Mouse (Mus musculus): ENCODE measurements around the gene Tgm2. TPM values are rescaled to one million over a fixed set of nuclear protein-coding genes. Genes with fewer than 3 reads are reported as not detected.

Gene Tgm2
- polyA plus RNA-seq, 1 experiment from 2014 or later: 2.2 TPM

DNA sequence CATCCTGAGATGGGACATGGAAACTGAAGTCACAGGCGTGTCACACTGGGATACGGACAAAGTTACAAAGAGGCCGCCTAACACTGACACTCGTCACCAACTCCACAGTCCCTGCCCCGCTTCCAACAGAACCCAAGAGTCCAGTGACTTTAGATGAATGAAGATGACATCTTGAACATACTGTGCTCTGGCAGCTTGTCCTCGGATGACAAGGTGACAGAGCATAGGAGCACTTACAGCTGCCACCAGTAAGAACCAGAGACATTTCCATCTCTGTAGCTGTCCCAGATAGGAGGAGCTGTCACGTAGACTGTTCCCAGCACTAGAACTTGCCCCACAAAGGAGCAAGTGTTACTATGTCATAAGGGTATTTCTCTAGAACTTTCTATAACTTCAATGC is 18.4 kb downstream of the Tgm2 start:
- Histone ChIP-seq H3K36me3 (replicated peaks; ENCODE audit: control insufficient read depth, insufficient read depth, low read depth, low read length) (no peaks in the 10 kb centered on the region), H3K4me3 (ENCODE audit: low read depth, low read length) (no peak overlapping the region), H3K9ac (replicated peaks; ENCODE audit: low read length) (no peak overlapping the region), H3K27ac (replicated peaks; ENCODE audit: low read depth, low read length) (no peak overlapping the region), H3K9me3 (replicated peaks; ENCODE audit: control insufficient read depth, low read length) (no peaks in the 10 kb centered on the region), H3K27me3 (ENCODE audit: control insufficient read depth, insufficient read depth, low read length) (no peaks in the 10 kb centered on the region), H3K4me1 (ENCODE audit: control insufficient read depth, insufficient read depth, low read length) (peaks cover 6% of the 10 kb centered on the region; the same call in 1 of the 2 replicates), H3K4me2 (ENCODE audit: low read depth, low read length) (no peak overlapping the region)
- 87% methylated on average over 7 of the region's 7 CpGs for WGBS
- no peak for ATAC-seq (replicated peaks; ENCODE audit: insufficient number of reproducible peaks, low FRiP score, low TSS enrichment, low read depth)
- no peak for DNase-seq (ENCODE audit: low spot score)

DNA sequence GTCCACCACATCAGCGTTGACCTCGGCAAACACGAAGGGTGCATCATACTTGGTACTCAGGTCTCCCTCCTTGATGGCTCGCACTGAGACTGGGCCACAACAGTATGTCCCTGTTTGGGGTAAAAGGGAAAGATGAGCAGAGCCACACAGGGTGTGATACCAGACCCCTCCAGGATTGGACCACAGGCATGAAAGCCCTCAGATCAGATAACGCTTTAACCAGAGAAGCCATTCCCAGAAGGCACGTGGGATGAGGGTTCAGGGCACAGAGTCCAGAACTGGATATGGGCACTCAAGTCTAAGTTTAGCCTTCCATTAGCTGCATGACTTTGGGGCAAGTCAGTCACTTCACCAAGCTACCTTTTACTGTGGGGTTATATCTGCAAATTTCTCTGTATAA is 19.0 kb downstream of the Tgm2 start:
- WGBS: 85% methylated on average over 6 of the region's 6 CpGs
- Histone ChIP-seq H3K9me3 (replicated peaks; ENCODE audit: control insufficient read depth, low read length) (no peaks in the 10 kb centered on the region), H3K27ac (replicated peaks; ENCODE audit: low read depth, low read length) (no peak overlapping the region), H3K4me3 (ENCODE audit: low read depth, low read length) (no peak overlapping the region), H3K9ac (replicated peaks; ENCODE audit: low read length) (no peak overlapping the region), H3K4me2 (ENCODE audit: low read depth, low read length) (no peak overlapping the region), H3K27me3 (ENCODE audit: control insufficient read depth, insufficient read depth, low read length) (no peaks in the 10 kb centered on the region), H3K4me1 (ENCODE audit: control insufficient read depth, insufficient read depth, low read length) (peaks cover 6% of the 10 kb centered on the region; the same call in 1 of the 2 replicates), H3K36me3 (replicated peaks; ENCODE audit: control insufficient read depth, insufficient read depth, low read depth, low read length) (no peaks in the 10 kb centered on the region)
- DNase-seq (ENCODE audit: low spot score) (no peak), ATAC-seq (replicated peaks; ENCODE audit: insufficient number of reproducible peaks, low FRiP score, low TSS enrichment, low read depth) (no peak)

- Histone ChIP-seq H3K36me3 (replicated peaks; ENCODE audit: control insufficient read depth, insufficient read depth, low read depth, low read length) (no peaks in the 10 kb centered on the region), H3K4me2 (ENCODE audit: low read depth, low read length) (no peak overlapping the region), H3K9me3 (replicated peaks; ENCODE audit: control insufficient read depth, low read length) (no peaks in the 10 kb centered on the region), H3K4me1 (ENCODE audit: control insufficient read depth, insufficient read depth, low read length) (no peaks in the 10 kb centered on the region), H3K27ac (replicated peaks; ENCODE audit: low read depth, low read length) (no peak overlapping the region), H3K4me3 (ENCODE audit: low read depth, low read length) (no peak overlapping the region), H3K9ac (replicated peaks; ENCODE audit: low read length) (no peak overlapping the region), H3K27me3 (ENCODE audit: control insufficient read depth, insufficient read depth, low read length) (no peaks in the 10 kb centered on the region)
- no peak for DNase-seq (ENCODE audit: low spot score)
- no peak for ATAC-seq (replicated peaks; ENCODE audit: insufficient number of reproducible peaks, low FRiP score, low TSS enrichment, low read depth)
- 83% methylated on average over 6 of the region's 6 CpGs for WGBS
Observed at GRCm38 (mm10) chr2:158122814-158123213, 23.4 kb downstream of the Tgm2 start.

GRCm38 (mm10) chr2:158121645-158122326 is 24.4 kb downstream of the Tgm2 start:
- H3K9me3 ChIP-seq (replicated peaks; ENCODE audit: control insufficient read depth, low read length): no peaks in the 10 kb centered on the region
- H3K36me3 ChIP-seq (replicated peaks; ENCODE audit: control insufficient read depth, insufficient read depth, low read depth, low read length): no peaks in the 10 kb centered on the region
- no peak overlapping the region for H3K27ac ChIP-seq (replicated peaks; ENCODE audit: low read depth, low read length)
- ATAC-seq (replicated peaks; ENCODE audit: insufficient number of reproducible peaks, low FRiP score, low TSS enrichment, low read depth) (no peak), DNase-seq (ENCODE audit: low spot score) (no peak)
- no peaks in the 10 kb centered on the region for H3K27me3 ChIP-seq (ENCODE audit: control insufficient read depth, insufficient read depth, low read length)
- H3K9ac ChIP-seq (replicated peaks; ENCODE audit: low read length): no peak overlapping the region
- no peak overlapping the region for H3K4me3 ChIP-seq (ENCODE audit: low read depth, low read length)
- H3K4me1 ChIP-seq (ENCODE audit: control insufficient read depth, insufficient read depth, low read length): no peaks in the 10 kb centered on the region
- WGBS: 71% methylated on average over 12 of the region's 12 CpGs
- H3K4me2 ChIP-seq (ENCODE audit: low read depth, low read length): no peak overlapping the region

GRCm38 (mm10) chr2:158120868-158121267 is 25.4 kb downstream of the Tgm2 start:
- Histone ChIP-seq H3K27ac (replicated peaks; ENCODE audit: low read depth, low read length) (no peak overlapping the region), H3K9ac (replicated peaks; ENCODE audit: low read length) (no peak overlapping the region), H3K4me1 (ENCODE audit: control insufficient read depth, insufficient read depth, low read length) (no peaks in the 10 kb centered on the region), H3K27me3 (ENCODE audit: control insufficient read depth, insufficient read depth, low read length) (no peaks in the 10 kb centered on the region), H3K9me3 (replicated peaks; ENCODE audit: control insufficient read depth, low read length) (no peaks in the 10 kb centered on the region), H3K4me2 (ENCODE audit: low read depth, low read length) (no peak overlapping the region), H3K4me3 (ENCODE audit: low read depth, low read length) (no peak overlapping the region), H3K36me3 (replicated peaks; ENCODE audit: control insufficient read depth, insufficient read depth, low read depth, low read length) (no peaks in the 10 kb centered on the region)
- no peak for DNase-seq (ENCODE audit: low spot score)
- 88% methylated on average over 3 of the region's 3 CpGs for WGBS
- no peak for ATAC-seq (replicated peaks; ENCODE audit: insufficient number of reproducible peaks, low FRiP score, low TSS enrichment, low read depth)

DNA sequence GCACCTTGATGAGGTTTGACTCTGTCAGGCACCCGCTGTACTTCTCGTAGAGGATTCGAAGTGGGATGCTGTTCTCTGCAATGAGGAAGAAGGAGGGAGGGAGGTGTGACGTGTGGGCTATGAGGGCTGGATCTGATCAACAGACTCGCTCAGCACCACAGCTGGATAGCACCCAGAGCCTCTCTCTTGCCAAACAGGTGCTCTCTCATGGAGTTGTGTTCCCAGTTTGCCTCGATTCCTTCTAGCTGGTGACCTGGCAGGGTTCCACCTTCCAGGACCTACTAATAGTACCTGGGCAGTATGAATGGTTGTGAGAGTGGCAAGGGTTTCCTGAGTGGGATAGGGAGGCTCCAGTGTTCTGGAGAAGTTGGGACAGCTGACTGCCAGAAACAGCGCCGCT is 26.0 kb downstream of the Tgm2 start:
- Histone ChIP-seq H3K4me3 (ENCODE audit: low read depth, low read length) (no peak overlapping the region), H3K36me3 (replicated peaks; ENCODE audit: control insufficient read depth, insufficient read depth, low read depth, low read length) (no peaks in the 10 kb centered on the region), H3K27ac (replicated peaks; ENCODE audit: low read depth, low read length) (no peak overlapping the region), H3K4me2 (ENCODE audit: low read depth, low read length) (no peak overlapping the region), H3K9me3 (replicated peaks; ENCODE audit: control insufficient read depth, low read length) (no peaks in the 10 kb centered on the region), H3K27me3 (ENCODE audit: control insufficient read depth, insufficient read depth, low read length) (no peaks in the 10 kb centered on the region), H3K9ac (replicated peaks; ENCODE audit: low read length) (no peak overlapping the region), H3K4me1 (ENCODE audit: control insufficient read depth, insufficient read depth, low read length) (no peaks in the 10 kb centered on the region)
- ATAC-seq (replicated peaks; ENCODE audit: insufficient number of reproducible peaks, low FRiP score, low TSS enrichment, low read depth) (no peak), DNase-seq (ENCODE audit: low spot score) (no peak)
- 83% methylated on average over 8 of the region's 8 CpGs for WGBS

DNA sequence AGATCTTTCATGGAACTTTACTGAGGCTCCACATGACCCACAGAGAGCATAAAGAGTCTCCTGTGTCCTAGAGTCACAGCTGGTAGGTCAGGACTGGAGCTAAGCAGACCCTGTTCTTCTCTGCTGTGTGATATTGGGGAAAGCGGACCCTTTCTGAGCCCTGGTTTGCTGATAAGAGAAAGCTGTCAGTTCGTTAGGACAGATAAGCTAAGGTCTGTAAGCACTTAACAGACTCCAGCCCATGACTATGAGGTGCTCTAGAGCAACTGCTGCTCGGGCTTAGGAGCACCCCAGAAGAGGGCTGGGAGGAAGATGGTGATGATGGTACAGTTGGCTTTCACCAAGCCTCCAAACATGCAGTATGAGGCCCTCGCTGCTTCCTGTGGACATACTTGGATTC is 27.1 kb downstream of the Tgm2 start:
- Histone ChIP-seq H3K27ac (replicated peaks; ENCODE audit: low read depth, low read length) (no peak overlapping the region), H3K4me2 (ENCODE audit: low read depth, low read length) (no peak overlapping the region), H3K9ac (replicated peaks; ENCODE audit: low read length) (no peak overlapping the region), H3K4me3 (ENCODE audit: low read depth, low read length) (no peak overlapping the region), H3K9me3 (replicated peaks; ENCODE audit: control insufficient read depth, low read length) (no peaks in the 10 kb centered on the region), H3K27me3 (ENCODE audit: control insufficient read depth, insufficient read depth, low read length) (no peaks in the 10 kb centered on the region), H3K4me1 (ENCODE audit: control insufficient read depth, insufficient read depth, low read length) (no peaks in the 10 kb centered on the region), H3K36me3 (replicated peaks; ENCODE audit: control insufficient read depth, insufficient read depth, low read depth, low read length) (no peaks in the 10 kb centered on the region)
- ATAC-seq (replicated peaks; ENCODE audit: insufficient number of reproducible peaks, low FRiP score, low TSS enrichment, low read depth) (no peak), DNase-seq (ENCODE audit: low spot score) (no peak)
- WGBS: 78% methylated on average over 4 of the region's 4 CpGs

- DNase-seq (ENCODE audit: low spot score): no peak
- ATAC-seq (replicated peaks; ENCODE audit: insufficient number of reproducible peaks, low FRiP score, low TSS enrichment, low read depth): no peak; the same call in 1 of the 2 replicates
- Histone ChIP-seq H3K9me3 (replicated peaks; ENCODE audit: control insufficient read depth, low read length) (no peaks in the 10 kb centered on the region), H3K36me3 (replicated peaks; ENCODE audit: control insufficient read depth, insufficient read depth, low read depth, low read length) (no peaks in the 10 kb centered on the region), H3K4me2 (ENCODE audit: low read depth, low read length) (no peak overlapping the region), H3K9ac (replicated peaks; ENCODE audit: low read length) (no peak overlapping the region), H3K4me1 (ENCODE audit: control insufficient read depth, insufficient read depth, low read length) (no peaks in the 10 kb centered on the region), H3K27ac (replicated peaks; ENCODE audit: low read depth, low read length) (no peak overlapping the region), H3K4me3 (ENCODE audit: low read depth, low read length) (no peak overlapping the region), H3K27me3 (ENCODE audit: control insufficient read depth, insufficient read depth, low read length) (no peaks in the 10 kb centered on the region)
- 61% methylated on average over 6 of the region's 6 CpGs for WGBS
Observed at GRCm38 (mm10) chr2:158116653-158117052, 29.6 kb downstream of the Tgm2 start.

All from embryonic facial prominence, embryonic 11.5 days (tissue).